Mouse (Mus musculus) kidney, adult 9 months (tissue): ENCODE results near the gene Kcnh4.

Experiments
- DNase-seq: peaks from one replicate; pipeline ENCODE4 v3.0.0; 2022

The Kcnh4 gene

GRCm38 (mm10) chr11:100762831-100763230 is 3.1 kb upstream of the Kcnh4 start, which contains the start of gene Hcrt:
Hcrt (minus strand) TSS chr11:100762931.
- no peak for DNase-seq

GRCm38 (mm10) chr11:100761547-100762045 is 1.9 kb upstream of the Kcnh4 start:
- DNase-seq, result peak; percentile 88

DNA sequence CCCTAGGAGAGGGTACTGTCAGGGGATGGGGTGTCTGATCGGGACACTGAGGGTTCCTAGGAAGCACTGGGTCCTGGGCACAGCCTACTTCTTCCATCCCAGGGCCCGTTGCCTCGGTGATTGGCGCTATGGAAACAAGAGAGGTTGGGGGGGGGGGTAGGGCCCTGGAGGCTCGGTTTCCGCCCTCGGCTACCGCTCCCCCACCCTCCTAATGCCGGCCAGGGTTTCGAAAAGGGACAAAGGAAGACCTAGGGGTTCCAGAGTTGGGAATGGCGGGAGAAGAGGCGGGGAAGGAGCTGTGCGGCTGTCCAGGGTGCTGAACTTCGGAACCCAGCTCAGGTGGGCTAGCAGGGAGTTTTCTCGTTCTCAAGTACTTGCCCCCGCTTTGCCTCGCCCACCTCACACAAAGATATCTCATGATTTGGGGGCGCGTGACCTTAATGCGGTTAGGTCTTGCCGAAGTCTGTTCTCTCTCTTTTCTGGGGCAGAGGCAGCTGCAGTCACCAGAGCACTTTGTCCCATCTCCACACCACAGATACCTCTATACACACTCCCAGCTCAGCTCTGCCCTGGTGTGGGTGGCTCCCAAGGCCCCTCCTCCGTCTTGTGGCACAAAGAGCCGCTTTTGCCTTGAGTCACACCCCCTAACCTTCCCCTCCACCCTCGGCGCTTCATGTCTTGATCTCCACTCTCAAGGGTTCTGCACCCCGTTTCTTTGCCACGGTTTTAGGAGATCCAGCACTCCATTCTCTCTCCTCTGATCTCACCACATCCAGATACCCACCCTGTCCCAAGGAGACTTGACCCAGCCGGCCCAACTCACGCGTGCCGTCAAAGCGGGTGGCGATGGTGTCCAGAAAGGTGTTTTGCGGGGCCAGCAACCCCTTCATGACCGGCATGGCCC is 783 bp downstream of the Kcnh4 start:
- DNase-seq, result no peak

DNA sequence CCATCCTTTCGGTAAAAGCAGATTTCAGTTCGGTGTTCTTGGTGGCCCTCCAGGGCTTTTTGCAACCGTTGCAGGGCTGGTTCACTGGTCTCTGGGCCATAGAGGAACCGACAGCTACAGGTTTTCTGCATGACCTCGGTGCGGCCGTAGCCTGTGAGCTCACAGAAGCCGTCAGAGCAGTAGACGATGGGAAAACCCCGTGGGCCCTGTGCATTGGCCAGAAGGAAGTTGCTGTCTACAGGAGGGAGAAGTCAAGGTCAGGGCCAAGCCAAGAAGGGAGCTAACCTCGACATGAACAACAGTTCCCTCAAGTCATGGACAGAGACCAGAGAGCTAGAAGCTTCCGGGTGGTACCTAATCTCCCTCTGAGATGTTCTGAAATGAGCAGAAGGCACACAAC is 2.2 kb downstream of the Kcnh4 start:
- DNase-seq, result no peak

DNA sequence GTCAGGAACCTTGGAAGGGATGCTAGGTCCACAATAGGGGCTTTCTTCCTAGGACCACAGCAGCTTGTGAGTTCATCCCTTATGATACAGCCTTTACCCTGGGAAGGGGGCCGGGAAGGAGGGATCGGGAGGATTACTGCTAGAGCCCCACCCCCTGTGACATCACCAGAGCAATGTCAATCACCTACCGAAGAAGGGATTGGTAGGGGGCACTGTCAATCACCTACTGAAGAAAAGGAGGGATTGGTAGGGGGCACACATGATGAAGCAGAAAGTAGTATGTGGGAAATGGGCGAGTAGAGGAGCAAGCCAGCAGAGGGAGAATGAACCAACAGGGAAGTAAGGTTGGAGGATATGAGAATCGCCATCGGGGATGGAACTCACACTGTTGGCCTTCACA is 3.3 kb downstream of the Kcnh4 start:
- no peak for DNase-seq

DNA sequence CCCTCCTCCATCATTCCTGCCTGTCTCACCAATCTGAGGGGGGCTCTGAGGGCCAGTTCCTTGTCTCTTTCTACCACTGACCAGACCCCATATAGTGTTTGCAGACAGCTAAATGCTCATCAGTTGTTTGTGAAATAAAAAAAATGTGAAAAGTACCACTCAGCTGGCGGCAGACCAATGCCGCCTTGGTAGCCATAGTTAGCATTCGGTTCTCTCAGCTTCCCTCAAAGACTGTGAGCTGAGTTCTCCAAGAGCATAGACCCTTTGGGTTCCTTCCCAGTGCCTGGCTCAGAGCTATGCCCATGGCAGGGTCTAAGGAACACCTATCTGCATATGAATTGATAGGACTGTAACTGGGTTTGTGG is 5.1 kb downstream of the Kcnh4 start:
- no peak for DNase-seq

GRCm38 (mm10) chr11:100754021-100754692 is 5.6 kb downstream of the Kcnh4 start:
- no peak for DNase-seq

- DNase-seq, result no peak
Observed at GRCm38 (mm10) chr11:100752294-100752693, 7.4 kb downstream of the Kcnh4 start.

- DNase-seq, result no peak
Observed at GRCm38 (mm10) chr11:100750127-100750526, 9.6 kb downstream of the Kcnh4 start.

- DNase-seq, result no peak
Observed at GRCm38 (mm10) chr11:100749469-100749868, 10.3 kb downstream of the Kcnh4 start.

- DNase-seq, result no peak
Observed at GRCm38 (mm10) chr11:100748620-100749019, 11.1 kb downstream of the Kcnh4 start.

GRCm38 (mm10) chr11:100747114-100747513 is 12.6 kb downstream of the Kcnh4 start:
- DNase-seq, result no peak

DNA sequence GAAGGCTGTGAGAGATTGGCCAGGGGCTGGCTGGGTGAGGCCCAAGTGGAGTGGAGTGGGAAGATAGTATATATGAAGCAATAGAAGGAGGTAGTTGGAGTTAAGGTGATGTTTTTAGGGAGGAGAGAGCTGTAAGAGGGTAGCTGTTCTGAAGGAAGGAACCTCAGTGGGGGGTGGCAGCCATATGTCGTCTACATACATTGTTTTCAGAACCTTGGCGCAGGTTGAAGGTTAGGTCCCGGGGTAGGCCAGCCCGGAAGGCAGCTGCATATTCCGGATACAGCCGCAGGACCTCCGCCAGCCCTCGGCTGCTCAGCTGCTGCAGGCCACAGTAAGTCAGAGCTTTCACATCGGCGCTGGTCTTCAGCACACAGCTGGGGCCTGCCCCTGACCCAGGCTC is 13.2 kb downstream of the Kcnh4 start:
- DNase-seq, result no peak

GRCm38 (mm10) chr11:100745085-100745484 is 14.7 kb downstream of the Kcnh4 start:
- no peak for DNase-seq

DNA sequence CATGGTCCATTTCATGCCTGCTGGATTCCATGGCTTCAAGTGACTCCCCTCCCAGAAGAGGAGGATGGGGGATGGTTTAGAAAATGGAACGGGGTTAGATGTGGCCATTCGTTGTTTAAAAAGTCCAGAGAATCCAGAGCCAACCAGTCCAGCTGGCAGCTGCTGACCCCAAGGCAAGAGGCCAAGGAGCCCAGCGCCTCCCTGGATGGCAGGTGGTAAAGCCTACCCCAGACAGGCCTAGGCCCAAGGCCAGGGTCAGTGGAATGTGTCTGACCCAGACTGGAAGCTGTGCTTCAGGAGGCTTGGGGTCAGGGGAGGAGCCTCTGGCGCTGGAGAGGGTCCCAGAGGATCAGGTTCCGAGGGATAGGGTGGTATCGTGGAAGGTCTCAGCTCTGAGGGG is 18.4 kb downstream of the Kcnh4 start:
- DNase-seq, result peak; percentile 83

GRCm38 (mm10) chr11:100738749-100739148 is 21.0 kb downstream of the Kcnh4 start:
- no peak for DNase-seq

- DNase-seq, result peak; percentile 100
Observed at GRCm38 (mm10) chr11:100738066-100738604, 21.6 kb downstream of the Kcnh4 start, which contains the start of gene Rab5c. Rab5c (minus strand) TSS chr11:100738215.

DNA sequence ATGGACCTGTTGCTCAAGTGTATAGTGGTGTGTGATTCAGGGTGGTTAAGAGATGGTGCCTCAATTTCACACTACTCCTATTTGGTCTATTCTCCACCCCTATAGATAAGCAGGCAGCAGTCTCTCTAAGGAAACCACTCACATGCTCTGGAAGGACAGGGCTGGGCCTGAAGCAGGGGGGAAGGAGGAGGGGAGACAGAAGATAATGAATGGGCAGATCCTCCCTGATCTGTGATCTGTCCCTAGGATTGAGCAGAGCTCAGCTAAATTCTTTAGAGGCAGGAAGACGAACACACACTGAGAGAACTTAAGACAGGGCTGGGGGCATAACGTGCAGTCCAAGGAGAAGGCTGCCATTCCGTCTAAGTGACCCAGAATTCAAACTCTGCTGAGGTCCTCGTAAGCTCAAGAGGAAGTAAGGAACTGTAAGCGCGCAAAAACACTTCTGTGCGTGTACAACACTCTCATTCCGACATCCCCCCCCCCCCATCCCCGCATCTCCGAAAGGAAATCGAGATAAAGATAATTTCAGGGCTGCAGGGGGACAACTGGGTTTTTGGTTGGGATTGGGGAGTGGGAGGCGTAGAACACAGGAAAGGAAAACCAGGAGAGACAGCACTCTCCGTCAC is 22.5 kb downstream of the Kcnh4 start:
- peak; percentile 57 for DNase-seq

DNA sequence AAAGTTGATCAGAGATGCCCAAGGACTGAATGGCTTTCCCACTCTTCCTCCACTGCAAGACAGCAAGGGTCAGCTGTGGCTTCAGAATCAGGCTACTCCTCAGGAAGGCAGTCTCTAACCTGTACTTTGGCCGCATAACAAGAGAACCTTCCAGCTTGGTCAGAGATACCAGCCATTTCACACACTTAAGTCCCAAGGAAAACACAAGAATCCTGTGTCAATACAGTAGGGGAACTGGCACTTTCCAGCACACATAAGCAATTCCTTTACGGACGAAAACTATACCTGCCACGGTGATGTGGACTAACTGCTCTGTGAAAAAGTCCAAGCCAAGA is 23.0 kb downstream of the Kcnh4 start:
- DNase-seq, result peak; percentile 69

GRCm38 (mm10) chr11:100735954-100736745 is 23.6 kb downstream of the Kcnh4 start:
- DNase-seq, result no peak

DNA sequence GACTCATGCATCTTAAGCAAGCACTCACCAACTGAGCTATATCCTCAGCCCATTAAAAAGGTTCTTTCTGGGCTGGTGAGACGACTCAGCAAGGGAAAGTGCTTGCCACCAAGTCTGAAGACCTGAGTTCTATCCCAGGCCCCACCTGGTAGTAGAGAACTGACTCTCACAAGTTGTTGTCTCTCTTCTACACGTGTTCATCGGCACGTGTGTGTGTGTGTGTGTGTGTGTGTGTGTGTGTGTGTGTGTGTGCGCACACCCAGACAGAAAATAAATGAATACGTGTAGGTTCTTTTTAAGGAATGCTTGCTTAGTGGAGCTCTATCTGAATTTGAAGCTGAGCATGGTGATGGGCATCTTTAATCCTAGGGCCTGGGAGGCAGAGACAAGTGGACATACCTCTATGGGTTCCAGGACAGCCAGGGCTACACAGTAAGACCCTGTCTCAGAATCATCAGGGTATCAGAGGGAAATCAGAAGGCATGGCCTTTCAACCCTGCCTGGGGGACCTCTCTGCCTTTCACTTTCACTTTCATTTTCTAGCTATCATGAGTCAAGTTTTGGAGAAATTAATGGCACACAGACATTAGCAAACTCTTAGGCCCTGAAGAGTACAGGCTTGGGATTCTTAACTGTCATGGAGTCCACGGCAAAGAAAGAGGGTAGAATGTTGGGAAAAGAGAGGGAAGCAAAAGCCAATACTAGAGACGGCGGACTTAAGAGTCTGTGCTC is 24.4 kb downstream of the Kcnh4 start:
- no peak for DNase-seq
